Mouse (Mus musculus) heart, embryonic 14.5 days (tissue): Measurements from ENCODE around the gene Gm6760. TPM values are rescaled to one million over a fixed set of nuclear protein-coding genes. Genes with fewer than 3 reads are reported as not detected.

Experiments
- ATAC-seq: fragments of 200-750 bp; cut with Nextera tagmentation; 2 replicates; pipeline ENCODE4 v1.8.0; 2017; ENCODE audit warnings: low read depth, moderate TSS enrichment; ENCODE audit not compliant: insufficient number of reproducible peaks, insufficient read depth, low FRiP score
- H3K27ac ChIP-seq, 2 experiments: fragments of 200-500 bp in 1 of 2; fragments of 300-500 bp in 1 of 2; sonication (generic) in 1 of 2; replicated peaks in 1 of 2; 2 replicates each; pipeline ENCODE4 v1.5.1; 2012 to 2014; ENCODE audit warnings: low read depth in 2 of 2, low read length in 2 of 2, control low read depth in 1 of 2, mild to moderate bottlenecking in 1 of 2, mixed read lengths in 1 of 2; ENCODE audit not compliant: control insufficient read depth in 1 of 2, insufficient read depth in 1 of 2
- H3K27me3 ChIP-seq: fragments of 300-500 bp; sonication (generic); 2 replicates; pipeline ENCODE4 v1.6.1; 2014; ENCODE audit warnings: mild to moderate bottlenecking, low read length, control low read depth; ENCODE audit not compliant: control insufficient read depth, insufficient read depth
- H3K36me3 ChIP-seq: fragments of 300-500 bp; sonication (generic); 2 replicates; pipeline ENCODE4 v1.6.1; 2014; ENCODE audit warnings: mild to moderate bottlenecking, control low read depth, low read length, mixed read lengths; ENCODE audit not compliant: control insufficient read depth, insufficient read depth
- H3K4me1 ChIP-seq, 2 experiments: fragments of 200-500 bp in 1 of 2; fragments of 300-500 bp in 1 of 2; sonication (generic) in 1 of 2; 2 replicates each; pipeline ENCODE4 v1.6.1; 2012 to 2014; ENCODE audit warnings: low read length in 2 of 2, control low read depth in 1 of 2, mixed read lengths in 1 of 2; ENCODE audit not compliant: control insufficient read depth in 2 of 2, insufficient read depth in 2 of 2
- H3K4me2 ChIP-seq: fragments of 300-500 bp; sonication (generic); 2 replicates; pipeline ENCODE4 v1.6.1; 2014; ENCODE audit warnings: mild to moderate bottlenecking, low read length
- H3K4me3 ChIP-seq, 2 experiments: fragments of 200-500 bp in 1 of 2; fragments of 300-500 bp in 1 of 2; sonication (generic) in 1 of 2; 2 replicates each; pipeline ENCODE4 v1.5.1; 2012 to 2014; ENCODE audit warnings: low read length in 2 of 2, mild to moderate bottlenecking in 2 of 2, control low read depth in 1 of 2, low read depth in 1 of 2, moderate library complexity in 1 of 2; ENCODE audit not compliant: control insufficient read depth in 1 of 2, insufficient read depth in 1 of 2
- H3K9ac ChIP-seq: fragments of 300-500 bp; sonication (generic); 2 replicates; pipeline ENCODE4 v1.6.1; 2014; ENCODE audit warnings: mild to moderate bottlenecking, low read length
- H3K9me3 ChIP-seq: fragments of 300-500 bp; sonication (generic); 2 replicates; pipeline ENCODE4 v1.6.1; 2016; ENCODE audit warnings: low read length, control low read depth; ENCODE audit not compliant: control insufficient read depth
- WGBS: fragments of 180-500 bp; shearing (Covaris S2); extraction: QIAGEN DNeasy Blood & Tissue Kit; methylation state at CpG from one replicate; pipeline ENCODE4 v1.1.7; 2014; 5-methylcytosine and 5-hydroxymethylcytosine counted together
- polyA plus RNA-seq: library from polyadenylated mRNA; unstranded; fragments of >200 nt; fragmentation: Nextera tagmentation; extraction: Ambion mirVana; gene quantifications from 2 replicates; pipeline ENCODE4 v1.2.1, GENCODE M21; 2014

Gene Gm6760
- not detected in 2 replicates for polyA plus RNA-seq

GRCm38 (mm10) chrX:64152098-64152497 is at the start of gene Gm6760:
Gm6760 (minus strand) TSS chrX:64152198.
- no peak within 1 kb of the TSS for H3K4me2 ChIP-seq

GRCm38 (mm10) chrX:64181246-64181645 is 29.2 kb upstream of the Gm6760 start:
- Histone ChIP-seq H3K4me2 (no peak overlapping the region), H3K36me3 (no peaks in the 10 kb centered on the region), H3K9me3 (no peaks in the 10 kb centered on the region), H3K9ac (no peak overlapping the region), H3K4me3 (no peak overlapping the region), H3K27ac (peak overlapping the region; percentile 81 to 84), H3K27me3 (no peaks in the 10 kb centered on the region), H3K4me1 (no peaks in the 10 kb centered on the region; a peak in 1 of 4 replicates)
- ATAC-seq: peak; percentile 43; the same call in 1 of the 2 replicates

More at GRCm38 (mm10) chrX:64152098-64152497, at the start of gene Gm6760:
- H3K9ac ChIP-seq: no peak within 1 kb of the TSS
- no peak for ATAC-seq
- H3K27ac ChIP-seq: no peak within 1 kb of the TSS
- no peaks in the 10 kb centered on the region for H3K27me3 ChIP-seq
- H3K4me1 ChIP-seq: no peaks in the 10 kb centered on the region
- H3K9me3 ChIP-seq: no peaks in the 10 kb centered on the region
- H3K36me3 ChIP-seq: no peaks in the 10 kb centered on the region
- WGBS: 61% methylated on average over 2 of the region's 2 CpGs
- no peak within 1 kb of the TSS for H3K4me3 ChIP-seq

- no peaks in the 10 kb centered on the region for H3K36me3 ChIP-seq
- no peak within 1 kb of the TSS for H3K4me3 ChIP-seq
- H3K9me3 ChIP-seq: no peaks in the 10 kb centered on the region
- H3K27ac ChIP-seq: no peak within 1 kb of the TSS
- ATAC-seq: no peak
- no peaks in the 10 kb centered on the region for H3K27me3 ChIP-seq
- no peak within 1 kb of the TSS for H3K9ac ChIP-seq
- H3K4me1 ChIP-seq: no peaks in the 10 kb centered on the region
- WGBS: 78% methylated on average over 11 of the region's 11 CpGs
- no peak within 1 kb of the TSS for H3K4me2 ChIP-seq
Observed at GRCm38 (mm10) chrX:64173248-64173647, 21.2 kb upstream of the Gm6760 start, which contains the start of gene 3830417A13Rik. 3830417A13Rik (plus strand) TSS chrX:64173548.

Other genes with a start within 250 kb of the Gm6760 start
- gene 3830417A13Rik, start 21.4 kb upstream of the Gm6760 start, polyA plus RNA-seq: 0.12 and 0.16 TPM in 2 replicates
- 14.5 and 14.7 TPM in 2 replicates for gene Slitrk4, start 124.8 kb upstream of the Gm6760 start, polyA plus RNA-seq